Mouse (Mus musculus) liver, embryonic 11.5 days (tissue): ENCODE measurements at regions not wholly inside any gene's neighbourhood (a gene's known extent, or its start where the extent isn't known, plus 50 kb on each side); places are given as distances from the start of the nearest gene placed in this dataset.

Experiments
- ATAC-seq: fragments of 200-750 bp; cut with Nextera tagmentation; replicated peaks from 2 replicates; pipeline ENCODE4 v1.8.0; 2017; ENCODE audit warnings: moderate number of reproducible peaks, mild to moderate bottlenecking, moderate TSS enrichment, moderate library complexity; ENCODE audit not compliant: low FRiP score
- DNase-seq: peaks from one replicate; pipeline ENCODE4 v3.0.0-alpha.2; 2017; ENCODE audit warnings: low spot score
- H3K27ac ChIP-seq: fragments of 300-500 bp; sonication (generic); 2 replicates; pipeline ENCODE4 v1.5.1; 2014; ENCODE audit warnings: mild to moderate bottlenecking, low read depth, low read length, control low read depth
- H3K27me3 ChIP-seq: fragments of 300-500 bp; sonication (generic); replicated peaks from 2 replicates; pipeline ENCODE4 v1.6.1; 2014; ENCODE audit warnings: low read length, mixed read lengths; ENCODE audit not compliant: control insufficient read depth, insufficient read depth
- H3K36me3 ChIP-seq: fragments of 300-500 bp; sonication (generic); 2 replicates; pipeline ENCODE4 v1.6.1; 2014; ENCODE audit warnings: mild to moderate bottlenecking, low read length, moderate library complexity, mixed read lengths; ENCODE audit not compliant: control insufficient read depth, insufficient read depth
- H3K4me1 ChIP-seq: fragments of 300-500 bp; sonication (generic); replicated peaks from 2 replicates; pipeline ENCODE4 v1.6.1; 2014; ENCODE audit warnings: low read length, mixed read lengths; ENCODE audit not compliant: control insufficient read depth, insufficient read depth
- H3K4me2 ChIP-seq: fragments of 300-500 bp; sonication (generic); 2 replicates; pipeline ENCODE4 v1.6.1; 2014; ENCODE audit warnings: mild to moderate bottlenecking, control low read depth, moderate library complexity
- H3K4me3 ChIP-seq: fragments of 300-500 bp; sonication (generic); 2 replicates; pipeline ENCODE4 v1.5.1; 2014; ENCODE audit warnings: low read depth, low read length, control low read depth
- H3K9ac ChIP-seq: fragments of 300-500 bp; sonication (generic); 2 replicates; pipeline ENCODE4 v1.6.1; 2014; ENCODE audit warnings: low read depth, low read length, control low read depth
- H3K9me3 ChIP-seq: fragments of 300-500 bp; sonication (generic); 2 replicates; pipeline ENCODE4 v1.6.1; 2016; ENCODE audit warnings: low read length, inconsistent platforms, mixed read lengths; ENCODE audit not compliant: control insufficient read depth
- WGBS: fragments of 180-500 bp; shearing (Covaris S2); extraction: QIAGEN DNeasy Blood & Tissue Kit; methylation state at CpG from one replicate; pipeline ENCODE4 v1.1.7; 2014; 5-methylcytosine and 5-hydroxymethylcytosine counted together

- Histone ChIP-seq H3K9ac (no peak overlapping the region), H3K4me1 (no peaks in the 10 kb centered on the region), H3K4me3 (no peak overlapping the region), H3K27me3 (no peaks in the 10 kb centered on the region), H3K27ac (no peak overlapping the region), H3K9me3 (no peaks in the 10 kb centered on the region), H3K36me3 (no peaks in the 10 kb centered on the region), H3K4me2 (no peak overlapping the region)
- ATAC-seq (no peak), DNase-seq (no peak)
- WGBS: 71% methylated on average over 5 of the region's 5 CpGs
These were observed 69.4 kb downstream of the Thnsl2 start for GRCm38 (mm10) chr6:71074789-71075191.
